Mouse (Mus musculus) liver, adult 2 months (tissue): ENCODE results near the gene Eefsec. TPM values are rescaled to one million over a fixed set of nuclear protein-coding genes. Genes with fewer than 3 reads are reported as not detected.

Experiments
- DNase-seq: peaks from one replicate; pipeline ENCODE4 v3.0.0-alpha.2; 2011; ENCODE audit warnings: low read depth, low spot score; ENCODE audit errors: extremely low read depth
- H3K27ac ChIP-seq: fragments of 200-500 bp; replicated peaks from 2 replicates; pipeline ENCODE4 v1.5.1; 2012; ENCODE audit warnings: low read depth, mild to moderate bottlenecking, control low read depth, inconsistent platforms, low read length; ENCODE audit not compliant: insufficient read depth
- H3K27me3 ChIP-seq: fragments of 200-500 bp; 2 replicates; pipeline ENCODE4 v1.6.1; 2012; ENCODE audit warnings: mild to moderate bottlenecking, moderate library complexity, low read length, inconsistent platforms; ENCODE audit not compliant: control insufficient read depth, insufficient read depth
- H3K36me3 ChIP-seq: fragments of 200-500 bp; 2 replicates; pipeline ENCODE4 v1.6.1; 2012; ENCODE audit warnings: low read length, inconsistent platforms; ENCODE audit not compliant: control insufficient read depth, insufficient read depth
- H3K4me1 ChIP-seq: fragments of 200-500 bp; 2 replicates; pipeline ENCODE4 v1.6.1; 2011; ENCODE audit warnings: low read length; ENCODE audit not compliant: control insufficient read depth, insufficient read depth
- H3K4me3 ChIP-seq: fragments of 200-500 bp; 2 replicates; pipeline ENCODE4 v1.5.1; 2011; ENCODE audit warnings: low read depth, mild to moderate bottlenecking, control low read depth, low read length, moderate library complexity; ENCODE audit not compliant: insufficient read depth
- H3K79me2 ChIP-seq: fragments of 200-500 bp; 2 replicates; pipeline ENCODE4 v1.6.1; 2012; ENCODE audit warnings: inconsistent platforms, mild to moderate bottlenecking, low read length, moderate library complexity; ENCODE audit not compliant: control insufficient read depth, insufficient read depth
- H3K9ac ChIP-seq: fragments of 200-500 bp; 2 replicates; pipeline ENCODE4 v1.6.1; 2012; ENCODE audit warnings: low read depth, mild to moderate bottlenecking, control low read depth, inconsistent platforms, low read length
- CTCF ChIP-seq: fragments of 200-500 bp; IDR thresholded peaks from 2 replicates; pipeline ENCODE4 v1.5.1; 2011; ENCODE audit warnings: low read depth, low read length, control low read depth
- POLR2A ChIP-seq: fragments of 200-500 bp; IDR thresholded peaks from 2 replicates; pipeline ENCODE4 v1.6.1; 2011; ENCODE audit warnings: low read length, control low read depth; ENCODE audit not compliant: insufficient read depth; ENCODE audit errors: extremely low read depth
- WGBS: fragments of 180-500 bp; shearing (Covaris S2); methylation state at CpG from one replicate; pipeline ENCODE4 v1.1.7; 2018; 5-methylcytosine and 5-hydroxymethylcytosine counted together
- polyA plus RNA-seq: library from polyadenylated mRNA; depleted of rRNA; stranded (reverse); fragments of >200 nt; gene quantifications from 2 replicates; pipeline ENCODE4 v1.2.3, GENCODE M21; 2012
- total RNA-seq: library from RNA; depleted of rRNA; stranded (reverse); fragments of >200 nt; gene quantifications from 2 replicates; pipeline ENCODE4 v1.2.3, GENCODE M21; 2014

Gene Eefsec
- total and polyA plus RNA-seq, 2 experiments: 23.7 to 42.8 TPM

DNA sequence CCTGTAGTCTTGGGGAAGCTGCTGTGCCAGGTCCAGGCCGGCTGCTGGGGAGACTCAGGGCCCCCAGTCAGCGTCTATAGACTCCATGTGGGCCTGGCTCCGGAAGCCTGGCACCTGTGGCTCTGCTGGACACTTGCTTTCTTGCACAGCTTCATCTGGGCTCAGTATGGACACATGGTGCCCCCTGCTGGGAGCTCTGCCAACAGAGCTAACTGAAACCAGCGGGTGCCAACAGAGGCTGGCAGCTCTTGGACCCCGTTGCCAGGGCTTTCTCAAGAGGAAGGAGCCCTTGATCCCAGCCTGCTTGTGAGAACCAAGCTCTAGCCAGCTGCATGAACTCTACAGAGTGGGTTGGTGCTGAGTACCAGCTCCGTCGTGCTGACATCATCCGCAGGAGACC lies 40.6 kb upstream of the Eefsec start:
- Histone ChIP-seq H3K4me1 (peaks cover 5% of the 10 kb centered on the region; the same call in 1 of the 2 replicates), H3K27me3 (no peaks in the 10 kb centered on the region), H3K79me2 (no peaks in the 10 kb centered on the region), H3K9ac (no peak overlapping the region), H3K36me3 (peaks cover 18% of the 10 kb centered on the region), H3K27ac (no peak overlapping the region), H3K4me3 (no peak overlapping the region)
- 77% methylated on average over 8 of the region's 8 CpGs for WGBS
- DNase-seq: no peak
- TF ChIP-seq POLR2A (no peak), CTCF (peak; percentile 44)

GRCm38 (mm10) chr6:88485378-88485777 lies 39.0 kb upstream of the Eefsec start:
- Histone ChIP-seq H3K27me3 (no peaks in the 10 kb centered on the region), H3K4me1 (peaks cover 5% of the 10 kb centered on the region; the same call in 1 of the 2 replicates), H3K9ac (no peak overlapping the region), H3K36me3 (peaks cover 19% of the 10 kb centered on the region), H3K4me3 (no peak overlapping the region), H3K27ac (no peak overlapping the region), H3K79me2 (no peaks in the 10 kb centered on the region)
- DNase-seq: peak; percentile 55
- WGBS: 35% methylated on average over 6 of the region's 6 CpGs
- TF ChIP-seq POLR2A (no peak), CTCF (no peak)

- Histone ChIP-seq H3K4me1 (peaks cover 5% of the 10 kb centered on the region; the same call in 1 of the 2 replicates), H3K79me2 (no peaks in the 10 kb centered on the region), H3K9ac (no peak overlapping the region), H3K4me3 (no peak overlapping the region), H3K36me3 (peaks cover 26% of the 10 kb centered on the region), H3K27ac (no peak overlapping the region), H3K27me3 (no peaks in the 10 kb centered on the region)
- no peak for DNase-seq
- TF ChIP-seq POLR2A (no peak), CTCF (no peak)
Measured at GRCm38 (mm10) chr6:88483913-88484312, 37.6 kb upstream of the Eefsec start.

DNA sequence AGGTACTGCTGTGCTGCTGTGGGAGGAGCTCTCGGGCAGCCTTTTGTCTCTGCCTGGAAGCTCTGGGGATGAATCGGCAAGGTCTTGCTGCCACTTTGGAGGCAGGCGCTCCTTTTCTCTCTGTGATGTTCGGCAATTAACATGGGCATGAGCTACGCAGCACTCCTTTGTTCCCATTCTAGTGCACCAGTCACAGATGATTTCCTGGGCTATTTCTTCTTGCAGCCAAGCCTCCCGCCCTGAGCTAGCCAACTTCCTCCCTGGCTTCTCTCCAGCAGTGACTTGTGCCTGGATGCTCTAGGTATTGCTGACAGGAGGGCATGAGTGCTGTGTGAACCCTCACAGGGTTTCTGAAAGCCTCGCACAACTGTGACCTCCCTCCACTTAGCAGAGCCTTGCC lies 36.8 kb upstream of the Eefsec start:
- H3K4me3 ChIP-seq: no peak overlapping the region
- no peaks in the 10 kb centered on the region for H3K79me2 ChIP-seq
- no peaks in the 10 kb centered on the region for H3K27me3 ChIP-seq
- no peak for DNase-seq
- peaks cover 33% of the 10 kb centered on the region for H3K36me3 ChIP-seq
- no peak overlapping the region for H3K9ac ChIP-seq
- TF ChIP-seq CTCF (no peak), POLR2A (no peak)
- 73% methylated on average over 7 of the region's 7 CpGs for WGBS
- no peak overlapping the region for H3K27ac ChIP-seq
- H3K4me1 ChIP-seq: peaks cover 5% of the 10 kb centered on the region; the same call in 1 of the 2 replicates

DNA sequence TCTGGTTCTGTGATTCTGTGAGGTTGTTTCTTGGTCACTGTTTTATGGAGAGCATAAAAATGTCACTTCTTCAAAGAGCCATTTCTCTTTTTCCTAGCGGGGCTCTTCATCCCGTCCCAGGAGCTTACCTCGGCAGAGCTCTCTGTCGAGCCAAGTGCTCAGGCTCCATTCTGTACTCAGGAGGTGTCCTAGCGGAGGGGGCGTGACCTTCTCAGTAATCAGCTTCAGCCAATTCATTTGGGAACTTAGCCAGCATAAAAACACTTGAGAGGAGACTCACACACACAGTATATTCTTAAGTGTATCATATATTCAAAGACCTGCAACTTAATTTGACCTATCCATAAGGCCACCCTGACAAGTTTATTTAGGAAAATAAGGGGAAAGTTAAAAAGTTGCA lies 34.1 kb upstream of the Eefsec start:
- Histone ChIP-seq H3K36me3 (peaks cover 30% of the 10 kb centered on the region; the same call in 1 of the 2 replicates), H3K27ac (no peak overlapping the region), H3K79me2 (no peaks in the 10 kb centered on the region), H3K4me3 (no peak overlapping the region), H3K27me3 (no peaks in the 10 kb centered on the region), H3K4me1 (peaks cover 5% of the 10 kb centered on the region; the same call in 1 of the 2 replicates), H3K9ac (no peak overlapping the region)
- TF ChIP-seq POLR2A: no peak
- TF ChIP-seq CTCF: no peak
- DNase-seq: no peak
- 73% methylated on average over 6 of the region's 6 CpGs for WGBS

GRCm38 (mm10) chr6:88469878-88470277 lies 23.5 kb upstream of the Eefsec start:
- Histone ChIP-seq H3K79me2 (0 out of 2 replicates have a peak, but pooled peaks cover 6% of the 10 kb centered on the region), H3K4me3 (no peak overlapping the region), H3K27me3 (no peaks in the 10 kb centered on the region), H3K4me1 (peaks cover 2% of the 10 kb centered on the region), H3K36me3 (peaks cover 10% of the 10 kb centered on the region; the same call in 1 of the 2 replicates), H3K9ac (no peak overlapping the region), H3K27ac (no peak overlapping the region)
- TF ChIP-seq POLR2A (no peak), CTCF (no peak)
- DNase-seq: no peak
- 77% methylated on average over 6 of the region's 6 CpGs for whole genome bisulfite sequencing
